Mouse (Mus musculus) fat pad, adult 2 months (tissue): ENCODE measurements around the gene Ptprt.

Experiments
- DNase-seq: peaks from one replicate; pipeline ENCODE4 v3.0.0-alpha.2; 2011; ENCODE audit warnings: low read depth, low spot score; ENCODE audit errors: extremely low read depth

Gene Ptprt

DNA sequence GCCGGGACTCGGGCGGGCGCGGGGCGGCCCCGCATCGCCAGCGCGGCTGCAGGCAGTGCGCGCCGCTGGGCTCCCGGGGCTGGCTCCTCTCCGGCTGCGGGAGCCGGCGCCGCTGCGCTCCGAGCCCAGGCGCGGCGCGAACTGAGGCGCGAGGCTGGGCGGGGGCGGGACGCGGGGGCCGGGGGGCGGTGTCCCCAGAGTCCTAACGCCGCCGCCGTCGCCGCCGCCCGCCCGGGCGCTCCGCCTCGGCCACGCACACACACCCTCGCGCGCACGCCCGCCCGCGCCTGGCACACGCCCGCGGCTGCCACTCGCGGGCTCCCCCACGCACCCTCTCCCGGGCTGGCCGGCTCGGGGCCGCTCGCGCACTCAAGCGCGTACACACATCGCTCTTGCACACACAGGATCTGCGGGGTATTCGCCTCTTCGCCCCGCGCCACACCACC, at the start of gene Ptprt:
Ptprt (minus strand) TSS at position 207 of the 446 bp plus-strand sequence.
- DNase-seq: no peak

DNA sequence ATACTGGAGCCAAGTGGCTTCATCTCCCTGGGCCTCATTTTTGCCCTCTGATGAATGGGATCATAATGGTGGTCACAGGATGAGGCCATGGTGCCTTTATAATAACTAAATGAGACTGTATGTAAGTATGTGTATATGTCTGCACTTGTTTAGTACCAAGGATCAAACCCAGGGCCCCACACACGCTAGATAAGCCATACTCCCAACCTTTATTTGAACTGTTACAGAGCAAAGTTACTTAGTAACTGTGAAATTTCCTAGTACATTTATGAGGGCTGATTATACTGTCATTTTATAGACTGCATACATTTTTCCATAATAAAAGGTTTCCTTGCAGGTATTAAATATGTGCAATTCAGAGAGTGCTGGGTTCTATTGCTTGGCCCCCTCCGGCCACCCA, 49.5 kb upstream of the Ptprt start:
- DNase-seq: no peak

DNA sequence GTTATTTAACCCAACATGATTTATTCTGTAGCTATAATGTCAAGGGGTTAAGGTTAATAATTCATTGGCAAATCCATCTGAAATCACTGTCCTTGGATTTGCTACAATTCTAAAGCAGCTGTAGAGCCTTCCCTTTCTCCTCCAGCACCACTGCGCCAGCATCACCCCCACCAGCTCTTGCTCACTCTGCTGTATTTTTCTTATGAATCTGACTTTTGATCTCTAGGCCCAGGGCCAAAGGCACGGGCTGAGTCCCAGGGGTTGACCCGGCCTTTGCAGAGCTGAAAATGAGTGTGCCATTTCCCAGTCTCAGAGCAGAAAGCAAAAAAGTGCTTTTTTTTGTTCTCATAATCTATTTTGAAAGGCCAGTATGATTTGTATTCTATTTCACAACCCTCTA, 38.7 kb upstream of the Ptprt start:
- no peak for DNase-seq

DNA sequence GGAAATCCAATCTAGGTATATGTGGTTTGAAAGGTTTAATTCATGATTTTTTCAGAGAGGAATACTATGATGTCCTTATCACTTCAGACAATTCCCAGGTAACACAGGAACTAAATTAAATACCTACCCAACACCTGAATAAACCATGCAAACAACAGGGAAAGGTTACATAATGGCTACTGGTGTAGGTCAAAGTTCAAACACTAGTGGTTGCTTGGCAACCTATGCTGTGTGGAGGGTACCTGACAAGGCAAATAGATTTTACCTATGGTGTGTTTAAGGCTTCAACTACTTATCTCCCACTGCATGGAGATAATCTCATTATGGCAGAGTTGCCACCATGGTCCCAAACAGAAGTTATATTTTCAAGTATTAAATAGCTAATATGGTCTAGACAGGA, 38.1 kb upstream of the Ptprt start:
- DNase-seq: no peak

DNA sequence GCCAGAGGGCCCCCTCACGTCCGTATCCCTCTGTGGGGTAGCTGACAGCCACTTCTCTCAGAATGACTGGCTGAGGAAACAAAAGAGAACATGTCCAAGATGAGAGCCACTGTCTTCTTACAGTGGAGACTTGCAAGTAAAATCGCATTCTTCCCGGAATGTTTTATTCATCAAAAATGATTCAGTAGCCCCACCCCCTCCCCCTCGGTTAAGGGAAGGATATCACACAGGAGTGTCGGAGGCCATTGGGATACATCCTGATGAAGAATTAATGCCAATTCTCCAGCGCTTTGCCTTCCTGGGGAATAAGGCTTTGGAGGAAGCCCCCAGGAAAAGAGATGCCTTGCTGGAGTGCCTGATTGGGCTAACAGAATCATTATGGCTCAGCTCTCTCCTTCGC, 37.1 kb upstream of the Ptprt start:
- DNase-seq: no peak

DNA sequence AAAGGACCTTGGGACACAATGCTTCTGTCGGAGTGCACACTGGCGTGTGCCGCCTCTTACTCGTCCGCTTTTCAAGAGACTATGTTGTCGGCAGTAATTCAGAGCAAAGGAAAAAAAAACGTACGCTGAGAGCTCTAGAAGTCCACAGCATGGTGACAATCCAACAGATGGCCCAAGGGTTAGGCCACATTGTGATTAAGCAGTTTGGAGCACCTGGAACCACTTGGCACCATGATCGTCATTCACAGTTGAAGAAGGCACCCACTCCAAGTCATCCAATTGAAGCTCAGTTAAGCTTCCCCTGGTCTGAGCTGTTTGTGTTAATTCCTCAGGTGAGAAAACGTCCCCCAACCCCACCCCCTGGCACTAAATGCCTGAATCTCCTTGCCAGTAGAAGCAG, 36.2 kb upstream of the Ptprt start:
- no peak for DNase-seq

DNA sequence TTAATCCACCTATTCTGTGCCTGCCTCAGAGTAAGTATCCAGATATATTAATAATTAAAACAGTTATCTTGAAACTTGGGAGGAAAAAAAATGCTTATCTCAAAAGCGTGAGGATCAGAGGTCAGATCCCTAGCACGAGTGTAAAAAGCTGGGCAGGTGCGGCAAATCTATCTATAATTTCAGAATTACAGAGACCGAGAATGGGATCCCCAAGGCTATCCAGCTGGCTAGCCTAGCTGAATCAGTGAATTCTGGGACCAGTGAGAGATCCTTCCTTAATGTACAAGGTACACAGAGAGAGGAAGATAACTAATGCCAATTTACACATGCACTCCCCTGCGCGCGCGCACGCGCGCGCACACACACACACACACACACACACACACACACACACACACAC, 31.2 kb upstream of the Ptprt start:
- no peak for DNase-seq

DNA sequence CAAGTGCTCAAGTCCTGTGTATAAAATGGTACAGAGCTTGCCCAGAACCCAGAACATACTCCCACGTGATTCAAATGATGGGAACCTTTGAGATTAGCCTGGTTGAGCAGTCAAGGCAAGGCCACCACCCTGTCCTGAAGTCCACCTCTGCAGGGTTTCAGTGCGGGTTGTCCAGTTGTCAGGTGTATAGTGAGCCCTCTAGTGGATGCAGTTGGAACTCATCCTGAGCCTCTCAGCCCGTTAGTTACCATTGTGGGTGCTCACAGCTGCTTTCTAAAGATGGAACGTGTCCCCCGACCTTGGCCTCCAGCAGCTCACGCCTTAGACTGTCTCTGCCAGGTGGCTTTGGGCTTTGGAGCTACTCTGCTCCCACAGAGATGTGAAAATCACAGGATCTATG, 21.7 kb upstream of the Ptprt start:
- no peak for DNase-seq

DNA sequence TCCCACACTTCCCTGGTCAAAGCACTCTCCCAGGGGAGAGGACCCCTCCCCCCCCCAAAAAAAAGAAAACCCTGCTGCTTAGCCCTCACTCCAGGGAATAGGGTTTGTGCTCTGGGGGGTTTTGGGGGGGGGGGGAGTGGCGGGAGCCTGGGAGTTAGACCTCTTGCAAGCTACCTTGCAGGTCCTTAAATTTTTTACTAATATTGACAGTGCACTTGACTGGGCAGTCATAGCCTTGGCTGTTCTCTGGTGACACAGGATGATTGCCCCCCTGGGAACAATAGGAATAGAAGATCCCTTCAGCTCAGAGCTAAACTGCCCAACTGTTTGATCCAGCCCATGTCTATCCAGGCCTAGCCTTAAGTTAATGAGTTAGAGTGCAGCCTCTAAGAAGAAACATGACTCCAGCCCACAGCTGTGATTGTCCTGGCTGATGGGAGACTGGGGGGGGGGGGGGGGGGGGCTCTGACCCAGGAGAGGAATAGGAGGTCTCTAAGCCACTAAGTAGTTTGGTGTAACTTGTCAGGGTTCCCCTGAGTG, 1.6 kb upstream of the Ptprt start:
- no peak for DNase-seq

DNA sequence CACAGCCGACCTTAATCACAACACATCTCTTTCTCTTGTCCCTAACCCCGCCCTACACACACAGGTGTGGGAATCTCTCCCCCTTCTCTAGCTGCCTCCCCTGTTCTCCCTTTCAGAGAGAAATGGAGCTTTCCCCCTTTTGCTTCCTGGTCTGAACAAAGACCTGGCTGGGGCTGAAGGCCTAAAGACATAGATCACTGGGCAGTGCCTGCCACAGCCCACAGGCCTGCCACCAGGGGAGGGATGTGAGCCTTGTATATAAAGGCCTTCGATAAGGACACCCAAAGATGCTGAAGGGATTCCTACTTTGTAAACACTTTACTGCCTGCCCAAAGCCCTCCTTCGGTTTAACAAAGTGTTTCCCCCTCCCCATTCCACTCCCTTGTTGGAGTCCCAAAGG, 786 bp upstream of the Ptprt start:
- no peak for DNase-seq

DNA sequence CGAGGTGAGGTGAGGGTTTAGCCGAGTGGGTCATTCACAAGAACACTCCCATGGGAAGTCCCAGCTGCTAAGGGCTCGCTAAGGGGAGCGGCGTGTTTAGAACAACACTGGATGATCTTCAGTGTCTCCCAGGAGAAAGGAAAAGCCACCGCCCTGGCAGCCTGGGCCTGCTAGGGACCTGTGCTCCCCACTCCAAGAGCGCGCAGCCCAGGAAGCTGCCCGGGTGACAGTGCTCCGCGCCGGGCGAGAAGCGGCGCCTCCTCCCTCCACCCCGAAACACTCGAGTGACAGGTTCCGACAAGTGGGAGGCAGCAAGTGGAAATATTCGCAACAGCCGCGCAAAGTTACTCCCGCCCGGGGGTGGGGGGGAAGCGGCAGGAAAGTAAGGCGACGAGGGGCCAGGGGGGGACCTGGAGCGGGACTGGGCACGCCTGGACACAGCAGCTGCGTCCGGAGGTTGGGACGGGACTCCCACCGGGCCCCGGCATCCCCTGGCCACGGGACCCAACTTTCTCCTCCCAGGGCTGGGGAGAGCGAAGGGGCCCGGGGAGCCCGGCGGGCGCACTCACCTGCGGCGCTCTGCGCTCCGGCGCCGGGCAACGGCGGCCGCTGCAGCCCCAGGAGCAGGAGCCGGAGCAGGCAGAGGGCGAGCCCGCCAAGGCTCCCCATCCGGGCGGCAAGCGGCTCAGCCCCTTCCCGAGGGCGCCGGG, 561 bp downstream of the Ptprt start:
- no peak for DNase-seq

DNA sequence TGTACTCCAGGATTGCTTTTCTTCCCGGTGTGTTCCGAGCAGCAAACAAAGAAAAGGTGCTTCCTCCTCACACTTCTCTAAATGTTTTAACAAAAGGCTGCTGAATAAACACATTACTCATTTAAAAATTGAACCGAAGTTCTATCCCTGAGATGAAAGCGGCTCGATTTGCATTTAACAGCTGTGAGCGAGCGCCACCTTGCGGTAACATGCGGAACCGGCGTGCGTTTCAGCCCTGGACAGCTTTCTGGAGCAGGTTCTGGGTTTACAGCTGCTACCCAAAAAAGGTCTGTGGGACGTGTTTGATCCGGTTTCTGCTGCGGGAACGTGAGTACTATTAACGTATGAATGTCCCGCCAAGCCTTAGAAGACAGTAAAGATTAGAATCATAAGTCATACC, 1.9 kb downstream of the Ptprt start:
- DNase-seq: no peak

DNA sequence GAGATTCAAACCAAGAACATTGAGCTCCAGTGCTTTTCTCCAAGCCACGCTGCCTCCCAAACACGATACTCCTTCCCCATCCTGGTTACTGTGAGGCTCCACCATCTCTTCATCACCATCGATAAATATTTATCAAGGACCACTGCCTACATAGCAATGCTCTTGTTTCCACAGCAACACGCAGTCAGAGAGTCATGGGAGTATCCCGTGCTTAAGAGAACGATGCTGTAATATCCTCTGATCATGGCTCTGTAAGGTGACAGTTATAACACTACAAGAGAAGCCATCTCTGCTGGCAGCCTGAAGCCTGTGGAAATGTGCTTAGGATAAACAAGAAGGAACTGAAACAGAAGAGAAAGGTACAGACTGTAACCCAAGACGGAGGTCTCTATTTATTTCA, 3.4 kb downstream of the Ptprt start:
- DNase-seq: no peak

DNA sequence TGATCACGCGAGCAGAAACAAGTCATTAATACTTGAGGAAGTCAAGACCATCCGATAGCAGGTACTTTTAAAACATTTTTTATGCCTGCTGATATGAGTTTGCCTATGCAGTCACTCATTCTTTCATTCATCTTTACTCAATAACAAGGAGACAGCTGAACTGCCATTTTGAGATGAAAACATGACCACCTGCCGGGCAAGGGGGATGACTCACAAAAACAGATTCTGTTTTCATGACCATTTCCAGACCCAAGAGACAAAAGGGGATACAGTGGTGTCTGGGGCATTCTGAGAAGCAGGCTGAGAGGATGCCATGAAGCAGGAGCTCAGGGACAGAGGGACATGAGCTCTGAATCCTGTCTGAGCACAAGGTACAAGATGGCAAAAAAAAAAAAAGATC, 6.5 kb downstream of the Ptprt start:
- no peak for DNase-seq

DNA sequence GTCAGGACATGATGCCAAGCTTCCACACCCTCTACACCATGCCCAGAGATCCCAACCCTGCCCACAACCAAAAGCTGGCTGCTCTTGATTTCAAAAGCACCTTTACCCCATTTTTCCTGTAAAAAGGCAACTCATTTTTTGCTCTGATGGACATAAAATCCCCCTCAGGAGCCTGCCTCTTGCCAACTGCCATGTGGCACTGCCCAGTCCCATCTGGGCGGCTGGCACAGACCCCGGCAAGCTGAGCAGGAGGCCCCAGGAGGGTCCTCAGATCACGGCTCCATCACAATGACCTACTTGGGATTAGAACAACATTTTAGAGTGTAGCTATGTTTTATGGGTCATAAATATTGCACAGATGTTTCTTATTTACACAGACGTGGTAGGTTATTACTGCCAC, 22.3 kb downstream of the Ptprt start:
- no peak for DNase-seq

DNA sequence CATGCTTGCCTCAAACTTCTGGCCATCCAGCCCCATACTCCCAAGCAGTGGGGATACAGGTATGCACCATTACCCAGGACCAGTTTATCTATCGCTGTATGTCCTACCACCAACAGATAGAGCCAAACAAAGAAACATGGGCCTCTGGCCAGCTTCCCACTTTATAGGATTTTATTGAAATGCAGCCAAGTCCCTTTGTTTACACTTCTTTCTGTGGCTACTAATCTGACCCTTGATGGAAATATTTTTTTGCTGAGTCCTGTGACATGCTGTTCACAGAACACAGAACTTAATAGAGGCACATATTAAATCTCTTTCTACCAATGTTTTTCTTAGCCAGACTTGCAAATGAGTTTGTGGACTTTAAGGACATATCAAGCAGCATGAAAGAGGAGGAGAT, 23.4 kb downstream of the Ptprt start:
- DNase-seq: no peak

DNA sequence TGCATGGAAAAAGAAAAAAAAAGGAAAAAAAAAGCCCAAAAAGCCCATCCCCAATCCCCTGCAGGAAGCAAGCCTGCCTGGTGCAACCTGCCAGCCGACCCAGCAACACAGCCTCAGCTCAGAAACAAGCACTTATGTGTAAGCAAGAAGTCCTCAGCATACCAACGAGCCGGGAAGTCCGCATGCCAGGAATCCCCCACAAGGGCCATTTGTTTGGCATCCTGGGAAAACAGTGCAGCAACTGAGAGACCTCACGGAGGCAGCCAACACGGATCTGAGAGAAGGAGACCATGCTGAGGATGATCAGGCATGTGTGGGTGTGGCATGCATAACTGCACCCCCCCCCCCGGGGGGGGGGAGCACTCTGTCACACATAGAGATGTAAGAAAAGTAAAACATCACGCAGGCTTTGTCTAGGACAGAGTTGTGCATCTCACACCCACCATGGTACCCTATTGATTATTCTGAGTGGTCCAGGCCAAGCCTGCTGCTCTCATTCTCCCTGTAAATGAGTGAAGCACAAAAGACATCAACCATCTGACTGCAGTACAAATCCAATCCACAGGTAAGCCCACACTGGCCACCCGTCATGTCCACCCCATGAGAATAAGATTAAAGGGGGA, 24.4 kb downstream of the Ptprt start:
- no peak for DNase-seq

DNA sequence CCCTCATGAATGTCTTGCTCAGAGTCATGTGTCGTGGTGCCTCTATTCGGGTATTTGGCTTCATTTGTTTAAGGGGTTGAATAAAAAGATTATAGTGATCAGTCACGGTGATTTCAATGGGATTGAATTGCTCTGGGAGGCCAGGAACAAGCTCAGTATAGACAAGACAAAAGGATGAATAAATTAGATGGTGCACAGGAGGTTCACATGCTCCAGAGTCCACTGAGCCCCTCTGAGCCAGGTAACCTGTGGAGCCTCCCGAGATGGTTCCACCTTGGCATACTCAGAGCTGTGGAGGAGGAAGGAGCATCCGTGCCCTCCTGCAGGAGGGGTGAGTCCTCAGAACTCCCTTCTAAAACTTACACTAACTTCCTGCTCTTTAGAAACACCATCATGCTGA, 26.0 kb downstream of the Ptprt start:
- DNase-seq: no peak

DNA sequence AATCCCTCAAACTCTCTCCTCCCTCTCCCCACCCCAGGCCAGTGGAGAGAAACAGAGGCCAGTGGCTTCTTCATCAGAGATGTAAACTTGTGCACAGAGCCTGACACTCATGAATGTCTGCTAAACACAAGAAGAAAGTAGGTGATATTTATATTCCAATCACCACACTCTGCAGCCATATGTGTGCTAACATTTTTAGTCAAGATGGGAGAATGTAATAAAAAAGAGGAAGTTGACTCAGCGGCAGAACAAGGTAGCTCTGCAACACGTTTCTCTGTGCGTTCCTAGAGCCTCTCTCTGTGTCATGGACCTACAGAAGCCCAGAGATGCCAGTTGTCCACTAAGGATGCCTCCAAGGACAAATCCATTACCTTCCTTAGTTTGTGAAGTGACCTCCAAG, 34.9 kb downstream of the Ptprt start:
- no peak for DNase-seq

DNA sequence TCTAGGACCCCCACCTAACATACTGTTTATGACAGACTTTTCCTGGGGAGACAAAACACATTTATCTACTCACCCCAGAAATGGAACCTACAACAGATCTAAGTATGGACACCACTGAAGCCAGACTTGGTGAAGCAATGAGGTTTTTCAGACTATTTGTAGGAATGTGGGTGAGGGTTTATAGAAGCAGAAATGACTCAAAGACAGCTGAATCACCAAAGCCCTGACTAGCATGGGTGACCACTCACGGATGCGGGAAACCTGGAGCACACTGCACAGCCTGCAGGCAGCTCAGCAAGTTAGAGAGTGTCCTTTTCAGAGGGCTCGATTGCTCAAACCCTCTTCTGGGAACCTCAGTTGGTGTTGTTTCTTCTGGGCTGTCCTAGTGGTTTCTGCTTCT, 36.2 kb downstream of the Ptprt start:
- DNase-seq: no peak

DNA sequence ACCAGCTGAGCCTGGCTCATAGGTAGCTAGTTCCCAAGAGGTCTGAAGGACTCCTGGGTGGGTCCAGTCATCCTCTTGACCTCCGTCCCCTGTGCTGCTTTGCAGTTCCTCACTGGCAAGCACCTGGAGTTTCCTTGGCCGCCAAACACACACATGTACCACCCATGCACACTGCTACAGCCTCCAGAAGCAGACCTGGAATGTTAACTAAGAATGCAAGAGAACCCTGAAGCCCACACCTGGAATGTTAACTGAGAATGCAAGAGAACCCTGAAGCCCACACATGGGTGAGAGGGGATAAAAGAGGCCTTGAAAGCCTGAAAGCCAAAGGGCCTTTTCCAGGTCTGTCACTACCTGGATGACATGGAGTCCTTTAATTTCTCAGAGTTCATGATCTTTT, 46.7 kb downstream of the Ptprt start:
- DNase-seq: no peak

DNA sequence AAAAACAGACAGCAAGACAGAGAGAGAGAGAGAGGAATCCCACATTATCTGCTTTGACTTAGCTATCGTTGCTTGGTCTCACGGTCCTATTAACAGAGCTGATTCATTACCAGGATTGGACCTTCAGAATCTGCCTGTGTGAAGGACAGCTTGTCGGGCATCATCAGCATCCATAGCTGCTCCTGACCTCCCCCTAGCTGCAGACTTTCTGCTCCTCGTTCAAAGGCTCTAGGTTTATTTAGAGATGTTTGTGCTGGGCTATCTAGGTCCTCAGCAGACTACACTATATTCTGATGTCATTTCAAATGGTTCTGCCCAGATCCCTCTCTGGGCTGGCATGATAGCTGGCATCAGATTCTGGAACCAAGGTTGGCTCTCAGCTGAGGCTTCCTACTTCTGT, 47.5 kb downstream of the Ptprt start:
- DNase-seq: no peak

DNA sequence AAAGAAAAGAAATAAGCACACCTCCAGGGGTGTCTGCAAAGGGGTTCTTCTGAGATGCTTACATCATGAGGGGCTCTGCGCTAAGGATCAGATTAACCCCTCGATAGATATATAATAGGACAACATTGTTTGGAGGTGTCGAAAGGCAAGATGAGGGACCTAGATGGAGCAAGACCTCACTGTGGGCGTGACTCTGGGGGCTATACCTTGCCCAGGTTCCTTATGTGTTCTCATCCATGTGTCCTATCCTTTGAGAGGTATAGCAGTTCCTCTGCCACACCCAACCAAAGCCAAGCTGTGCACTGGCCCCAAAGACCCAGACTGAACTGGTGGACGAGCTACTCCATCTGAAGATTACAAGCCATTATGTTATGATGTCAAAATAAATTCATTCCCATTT, 58.2 kb downstream of the Ptprt start:
- DNase-seq: no peak
